Mouse (Mus musculus) limb, embryonic 14.5 days (tissue): ENCODE data around the gene Bmpr1a. TPM values are rescaled to one million over a fixed set of nuclear protein-coding genes. Genes with fewer than 3 reads are reported as not detected.

Experiments used
- ATAC-seq: fragments of 200-750 bp; cut with Nextera tagmentation; 2 replicates; pipeline ENCODE4 v1.8.0; 2017; ENCODE audit warnings: low read depth, moderate number of reproducible peaks, moderate TSS enrichment; ENCODE audit not compliant: low FRiP score
- DNase-seq: peaks from one replicate; pipeline ENCODE4 v3.0.0-alpha.2; 2015; ENCODE audit warnings: low spot score
- H3K27ac ChIP-seq: fragments of 300-500 bp; sonication (generic); replicated peaks from 2 replicates; pipeline ENCODE4 v1.5.1; 2014; ENCODE audit warnings: low read depth, mild to moderate bottlenecking, low read length, moderate library complexity, mixed read lengths
- H3K27me3 ChIP-seq: fragments of 300-500 bp; sonication (generic); 2 replicates; pipeline ENCODE4 v1.6.1; 2014; ENCODE audit warnings: low read length, mixed read lengths; ENCODE audit not compliant: control insufficient read depth, insufficient read depth
- H3K36me3 ChIP-seq: fragments of 300-500 bp; sonication (generic); 2 replicates; pipeline ENCODE4 v1.6.1; 2014; ENCODE audit warnings: mild to moderate bottlenecking, low read length, moderate library complexity, mixed read lengths; ENCODE audit not compliant: control insufficient read depth, insufficient read depth
- H3K4me1 ChIP-seq: fragments of 300-500 bp; sonication (generic); 2 replicates; pipeline ENCODE4 v1.6.1; 2014; ENCODE audit warnings: antibody characterized with exemption, low read length, mixed read lengths; ENCODE audit not compliant: control insufficient read depth, insufficient read depth
- H3K4me2 ChIP-seq: fragments of 300-500 bp; sonication (generic); replicated peaks from 2 replicates; pipeline ENCODE4 v1.6.1; 2014; ENCODE audit warnings: low read depth, mild to moderate bottlenecking, low read length, moderate library complexity; ENCODE audit not compliant: severe bottlenecking
- H3K4me3 ChIP-seq: fragments of 300-500 bp; sonication (generic); replicated peaks from 2 replicates; pipeline ENCODE4 v1.5.1; 2014; ENCODE audit warnings: low read length
- H3K9ac ChIP-seq: fragments of 300-500 bp; sonication (generic); 2 replicates; pipeline ENCODE4 v1.6.1; 2014; ENCODE audit warnings: mild to moderate bottlenecking, low read depth, low read length, moderate library complexity; ENCODE audit not compliant: severe bottlenecking
- H3K9me3 ChIP-seq: fragments of 300-500 bp; sonication (generic); 2 replicates; pipeline ENCODE4 v1.6.1; 2016; ENCODE audit warnings: low read length; ENCODE audit not compliant: control insufficient read depth
- POLR2A ChIP-seq: fragments of 200-500 bp; IDR thresholded peaks from 2 replicates; pipeline ENCODE4 v1.8.0; 2012; ENCODE audit warnings: inconsistent platforms, mild to moderate bottlenecking, moderate library complexity, borderline replicate concordance; ENCODE audit not compliant: insufficient read depth, insufficient read length; ENCODE audit errors: extremely low read depth
- WGBS: fragments of 180-500 bp; shearing (Covaris S2); extraction: QIAGEN DNeasy Blood & Tissue Kit; methylation state at CpG from one replicate; pipeline ENCODE4 v1.1.7; 2014; 5-methylcytosine and 5-hydroxymethylcytosine counted together
- polyA plus RNA-seq, 2 experiments: library from polyadenylated mRNA; depleted of rRNA in 1 of 2; stranded (reverse) in 1 of 2; unstranded in 1 of 2; fragments of >200 nt; fragmentation: Nextera tagmentation in 1 of 2; extraction: Ambion mirVana in 1 of 2; gene quantifications; 2 replicates each; pipeline versions ENCODE4 v1.2.1 to v1.2.3; 2012 to 2014

Gene Bmpr1a
- polyA plus RNA-seq, 2 experiments: 44.3 to 72.1 TPM

- Histone ChIP-seq H3K4me3 (no peak overlapping the region), H3K4me1 (no peaks in the 10 kb centered on the region), H3K9me3 (no peaks in the 10 kb centered on the region), H3K27me3 (no peaks in the 10 kb centered on the region), H3K36me3 (peaks cover 46% of the 10 kb centered on the region), H3K9ac (no peak overlapping the region), H3K27ac (no peak overlapping the region), H3K4me2 (no peak overlapping the region)
- TF ChIP-seq POLR2A: no peak
- DNase-seq (no peak), ATAC-seq (no peak)
- 95% methylated on average over 7 of the region's 7 CpGs for WGBS
Observed at GRCm38 (mm10) chr14:34403424-34403823, 99.7 kb downstream of the Bmpr1a start.

- no peak overlapping the region for H3K4me2 ChIP-seq
- WGBS: 85% methylated on average over 8 of the region's 8 CpGs
- peaks cover 43% of the 10 kb centered on the region for H3K36me3 ChIP-seq
- H3K27ac ChIP-seq: no peak overlapping the region
- H3K9me3 ChIP-seq: no peaks in the 10 kb centered on the region
- DNase-seq: no peak
- no peaks in the 10 kb centered on the region for H3K27me3 ChIP-seq
- H3K9ac ChIP-seq: no peak overlapping the region
- H3K4me3 ChIP-seq: no peak overlapping the region
- H3K4me1 ChIP-seq: no peaks in the 10 kb centered on the region
- no peak for ATAC-seq
- TF ChIP-seq POLR2A: no peak
Observed at GRCm38 (mm10) chr14:34402871-34403270, 100.3 kb downstream of the Bmpr1a start.

- Histone ChIP-seq H3K9ac (no peak overlapping the region), H3K9me3 (no peaks in the 10 kb centered on the region), H3K4me2 (no peak overlapping the region), H3K36me3 (peaks cover 36% of the 10 kb centered on the region), H3K4me3 (no peak overlapping the region), H3K27ac (no peak overlapping the region), H3K4me1 (no peaks in the 10 kb centered on the region), H3K27me3 (no peaks in the 10 kb centered on the region)
- ATAC-seq: no peak
- 58% methylated on average over 6 of the region's 6 CpGs for WGBS
- TF ChIP-seq POLR2A: no peak
- DNase-seq: peak; percentile 28
Observed at GRCm38 (mm10) chr14:34401135-34401534, 102.0 kb downstream of the Bmpr1a start.

GRCm38 (mm10) chr14:34400021-34400420 is 103.1 kb downstream of the Bmpr1a start:
- 93% methylated on average over 3 of the region's 3 CpGs for whole genome bisulfite sequencing
- H3K36me3 ChIP-seq: peaks cover 28% of the 10 kb centered on the region
- TF ChIP-seq POLR2A: no peak

GRCm38 (mm10) chr14:34399301-34399700 is 103.8 kb downstream of the Bmpr1a start:
- Histone ChIP-seq H3K4me3 (no peak overlapping the region), H3K4me2 (no peak overlapping the region), H3K27me3 (no peaks in the 10 kb centered on the region), H3K9me3 (no peaks in the 10 kb centered on the region), H3K36me3 (peaks cover 22% of the 10 kb centered on the region), H3K4me1 (no peaks in the 10 kb centered on the region), H3K9ac (no peak overlapping the region), H3K27ac (no peak overlapping the region)
- no peak for DNase-seq
- TF ChIP-seq POLR2A: no peak
- 91% methylated on average over 6 of the region's 6 CpGs for WGBS
- no peak for ATAC-seq

More at GRCm38 (mm10) chr14:34400021-34400420, 103.1 kb downstream of the Bmpr1a start:
- no peak overlapping the region for H3K9ac ChIP-seq
- ATAC-seq (no peak), DNase-seq (no peak)
- H3K4me3 ChIP-seq: no peak overlapping the region
- H3K9me3 ChIP-seq: no peaks in the 10 kb centered on the region
- no peak overlapping the region for H3K27ac ChIP-seq
- H3K4me1 ChIP-seq: no peaks in the 10 kb centered on the region
- no peaks in the 10 kb centered on the region for H3K27me3 ChIP-seq
- H3K4me2 ChIP-seq: no peak overlapping the region

- H3K4me2 ChIP-seq: no peak overlapping the region
- ATAC-seq (no peak), DNase-seq (no peak)
- no peaks in the 10 kb centered on the region for H3K9me3 ChIP-seq
- H3K36me3 ChIP-seq: peaks cover 20% of the 10 kb centered on the region
- H3K27me3 ChIP-seq: no peaks in the 10 kb centered on the region
- no peaks in the 10 kb centered on the region for H3K4me1 ChIP-seq
- TF ChIP-seq POLR2A: no peak
- H3K9ac ChIP-seq: no peak overlapping the region
- H3K27ac ChIP-seq: no peak overlapping the region
- no peak overlapping the region for H3K4me3 ChIP-seq
- WGBS: 90% methylated on average over 21 of the region's 21 CpGs
Observed at GRCm38 (mm10) chr14:34398901-34399300, 104.2 kb downstream of the Bmpr1a start.
